Mouse (Mus musculus) kidney, adult 2 months (tissue): ENCODE measurements at regions not wholly inside any gene's neighbourhood (a gene's known extent, or its start where the extent isn't known, plus 50 kb on each side); places are given as distances from the start of the nearest gene placed in this dataset.

Experiments
- CTCF ChIP-seq: fragments of 200-500 bp; conservative IDR thresholded peaks from 2 replicates; pipeline ENCODE4 v1.5.1; 2011; ENCODE audit warnings: low read depth, mild to moderate bottlenecking, control low read depth, low read length, moderate library complexity, mixed read lengths; ENCODE audit not compliant: insufficient read depth, insufficient read length
- POLR2A ChIP-seq: fragments of 200-500 bp; IDR thresholded peaks from one replicate; pipeline ENCODE4 v1.6.1; 2011; ENCODE audit warnings: low read depth, low read length, control low read depth

DNA sequence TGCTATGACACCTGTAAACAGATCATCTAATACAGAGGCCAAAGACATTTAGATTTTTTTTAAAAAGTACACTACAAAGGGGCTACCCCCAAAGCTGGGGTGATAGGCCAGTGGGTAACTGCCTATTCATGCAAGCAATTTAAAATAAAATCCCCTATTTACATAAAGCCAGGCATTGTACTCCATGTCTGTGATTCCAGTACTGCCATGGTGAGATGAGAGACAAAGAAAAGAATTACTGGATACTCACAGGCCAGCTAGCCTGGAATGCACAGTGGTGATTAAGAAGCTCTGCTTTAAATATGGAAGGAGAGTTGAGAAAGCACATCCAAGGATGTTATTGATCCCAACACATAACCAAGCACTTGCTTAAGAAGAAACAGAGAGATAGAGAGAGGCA, 520.3 kb upstream of the Gcfc2 start:
- no peak for TF ChIP-seq POLR2A
- TF ChIP-seq CTCF, result no peak
